Mouse (Mus musculus) lung, embryonic 14.5 days (tissue): ENCODE measurements around the gene Arhgap21. TPM values are rescaled to one million over a fixed set of nuclear protein-coding genes. Genes with fewer than 3 reads are reported as not detected.

ENCODE experiments used
- ATAC-seq: fragments of 200-750 bp; cut with Nextera tagmentation; 2 replicates; pipeline ENCODE4 v1.8.0; 2017; ENCODE audit warnings: mild to moderate bottlenecking, moderate TSS enrichment, moderate library complexity; ENCODE audit not compliant: insufficient read depth
- DNase-seq: peaks from one replicate; pipeline ENCODE4 v3.0.0-alpha.2; 2015
- H3K27ac ChIP-seq: fragments of 300-500 bp; sonication (generic); 2 replicates; pipeline ENCODE4 v1.5.1; 2014; ENCODE audit warnings: low read depth, mild to moderate bottlenecking, moderate library complexity
- H3K27me3 ChIP-seq: fragments of 300-500 bp; sonication (generic); 2 replicates; pipeline ENCODE4 v1.6.1; 2014; ENCODE audit warnings: low read length, control low read depth; ENCODE audit not compliant: insufficient read depth
- H3K36me3 ChIP-seq: fragments of 300-500 bp; sonication (generic); 2 replicates; pipeline ENCODE4 v1.6.1; 2014; ENCODE audit warnings: control low read depth; ENCODE audit not compliant: insufficient read depth
- H3K4me1 ChIP-seq: fragments of 300-500 bp; sonication (generic); 2 replicates; pipeline ENCODE4 v1.6.1; 2014; ENCODE audit warnings: antibody characterized with exemption, control low read depth; ENCODE audit not compliant: insufficient read depth
- H3K4me2 ChIP-seq: fragments of 300-500 bp; sonication (generic); 2 replicates; pipeline ENCODE4 v1.6.1; 2014; ENCODE audit warnings: mild to moderate bottlenecking
- H3K4me3 ChIP-seq: fragments of 300-500 bp; sonication (generic); 2 replicates; pipeline ENCODE4 v1.5.1; 2014; ENCODE audit warnings: low read depth, low read length
- H3K9ac ChIP-seq: fragments of 300-500 bp; sonication (generic); 2 replicates; pipeline ENCODE4 v1.6.1; 2014
- H3K9me3 ChIP-seq: fragments of 300-500 bp; sonication (generic); 2 replicates; pipeline ENCODE4 v1.6.1; 2016; ENCODE audit warnings: low read depth, low read length, control low read depth
- CTCF ChIP-seq: IDR thresholded peaks from 2 replicates; pipeline ENCODE4 v1.5.1; 2016; ENCODE audit warnings: antibody characterized with exemption, low read depth
- WGBS: fragments of 180-500 bp; shearing (Covaris S2); extraction: QIAGEN DNeasy Blood & Tissue Kit; methylation state at CpG from one replicate; pipeline ENCODE4 v1.1.7; 2014; 5-methylcytosine and 5-hydroxymethylcytosine counted together
- polyA plus RNA-seq: library from polyadenylated mRNA; unstranded; fragments of >200 nt; fragmentation: Nextera tagmentation; extraction: Ambion mirVana; gene quantifications from 2 replicates; pipeline ENCODE4 v1.2.1, GENCODE M21; 2014

Arhgap21 gene
- polyA plus RNA-seq, result 22.1 and 23.4 TPM in 2 replicates

DNA sequence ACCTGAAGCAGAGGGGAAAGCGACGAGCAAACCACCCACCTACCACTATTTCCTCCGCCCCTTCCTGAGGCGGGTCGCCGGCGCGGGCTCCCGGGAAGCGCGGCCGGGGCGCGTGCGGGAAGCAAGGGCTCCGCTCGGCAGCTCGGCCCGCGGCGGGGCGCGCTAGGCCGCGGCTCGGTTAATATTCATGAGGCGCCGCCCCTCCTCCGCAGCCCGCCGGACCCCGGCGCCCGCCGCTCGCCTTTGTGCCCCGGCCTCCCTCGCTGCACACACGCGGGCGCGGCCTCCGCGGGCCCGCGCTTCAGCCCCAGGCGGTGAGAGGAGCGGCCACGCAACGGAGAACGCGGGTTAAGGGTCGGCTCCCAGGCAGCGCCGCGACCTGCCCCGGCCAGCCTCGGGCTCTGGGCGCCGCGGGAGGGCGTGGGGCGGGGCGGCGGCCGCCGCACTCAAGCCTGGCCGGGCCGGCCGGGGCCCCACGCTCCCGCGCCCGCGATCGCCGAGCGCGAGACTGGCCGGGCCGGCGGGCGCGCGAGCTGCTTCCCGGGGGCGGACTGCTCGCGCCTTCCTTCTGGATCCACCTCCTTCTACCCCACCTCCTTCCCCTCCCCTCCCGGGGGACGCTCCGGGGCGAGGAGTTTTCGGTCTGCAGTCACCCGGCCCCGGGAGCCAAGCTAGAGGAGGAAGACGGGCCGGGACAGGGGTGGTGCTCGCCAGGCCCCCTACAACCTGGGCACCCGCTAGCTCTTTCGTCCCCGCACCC is at the start of gene Arhgap21:
Arhgap21 (minus strand) TSS at position 441 of the 760 bp plus-strand sequence.
- H3K36me3 ChIP-seq, result no peaks in the 10 kb centered on the region
- DNase-seq, result peak; percentile 83
- under 1% methylated on average over 93 of the region's 102 CpGs for WGBS
- ATAC-seq, result peak; percentile 70
- peaks cover 12% of the 10 kb centered on the region for H3K4me1 ChIP-seq
- H3K4me3 ChIP-seq, result peak within 1 kb of the TSS; percentile 90
- no peaks in the 10 kb centered on the region for H3K27me3 ChIP-seq
- no peak for TF ChIP-seq CTCF
- H3K4me2 ChIP-seq, result peak within 1 kb of the TSS; percentile 93
- peak within 1 kb of the TSS; percentile 98 for H3K9ac ChIP-seq
- H3K27ac ChIP-seq, result peak within 1 kb of the TSS; percentile 98
- H3K9me3 ChIP-seq, result no peaks in the 10 kb centered on the region

DNA sequence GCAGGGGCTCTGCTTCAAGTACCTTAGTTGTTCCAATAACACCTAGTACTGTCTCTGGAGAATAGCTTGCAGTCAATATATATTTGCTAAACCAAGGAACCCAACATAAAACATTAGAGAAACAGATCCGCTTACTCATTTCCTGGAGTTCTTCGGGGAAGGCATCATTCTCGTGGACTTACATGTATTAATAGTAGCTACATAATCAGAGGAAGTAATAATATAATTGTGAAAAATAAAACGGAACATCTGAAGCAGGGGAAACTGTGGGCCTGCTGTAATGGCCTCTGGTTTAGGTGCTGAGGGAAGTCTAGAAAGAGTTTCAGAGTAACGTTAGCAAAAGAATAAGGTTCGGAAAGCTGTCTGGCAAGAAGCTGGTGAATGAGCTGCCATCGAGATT is 47.9 kb upstream of the Arhgap21 start:
- TF ChIP-seq CTCF, result no peak
- ATAC-seq, result no peak
- no peaks in the 10 kb centered on the region for H3K4me1 ChIP-seq
- WGBS, result 66% methylated on average over 7 of the region's 7 CpGs
- H3K9ac ChIP-seq, result no peak overlapping the region
- no peaks in the 10 kb centered on the region for H3K36me3 ChIP-seq
- no peaks in the 10 kb centered on the region for H3K9me3 ChIP-seq
- peak overlapping the region; percentile 36; the same call in 1 of the 2 replicates for H3K27ac ChIP-seq
- no peak for DNase-seq
- H3K4me3 ChIP-seq, result no peak overlapping the region
- H3K4me2 ChIP-seq, result no peak overlapping the region
- H3K27me3 ChIP-seq, result no peaks in the 10 kb centered on the region

DNA sequence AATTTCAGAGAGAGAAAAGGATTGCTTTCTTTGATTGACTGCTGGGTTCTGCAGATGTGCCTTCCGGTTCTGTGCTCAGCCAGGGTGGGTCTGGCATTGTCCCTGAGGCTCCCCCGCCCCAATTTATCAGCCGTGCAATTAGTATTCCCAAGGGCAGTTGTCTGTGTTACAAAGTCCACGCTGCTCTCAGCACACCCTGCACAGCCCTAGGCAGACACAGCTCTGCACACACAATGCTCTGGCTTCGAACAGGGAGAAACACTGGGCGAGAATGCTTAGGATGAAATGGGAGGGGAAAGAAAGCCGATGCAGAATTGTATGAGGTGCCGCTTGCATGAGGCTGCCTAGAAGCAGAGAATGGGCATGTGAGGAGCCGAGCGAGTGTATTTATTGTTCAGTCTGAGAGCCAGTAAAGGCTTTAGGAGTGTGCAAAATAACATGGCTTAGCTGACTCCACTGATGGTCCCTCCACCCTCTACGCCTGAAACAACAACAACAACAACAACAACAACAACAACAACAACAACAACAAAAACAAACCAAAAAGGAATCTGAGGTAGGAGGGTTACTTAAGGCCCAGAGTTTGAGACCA is 42.2 kb upstream of the Arhgap21 start:
- no peaks in the 10 kb centered on the region for H3K36me3 ChIP-seq
- no peak overlapping the region for H3K9ac ChIP-seq
- H3K9me3 ChIP-seq, result no peaks in the 10 kb centered on the region
- no peak overlapping the region for H3K27ac ChIP-seq
- no peak overlapping the region for H3K4me3 ChIP-seq
- DNase-seq (no peak), ATAC-seq (no peak)
- no peaks in the 10 kb centered on the region for H3K27me3 ChIP-seq
- H3K4me2 ChIP-seq, result no peak overlapping the region
- 70% methylated on average over 11 of the region's 11 CpGs for WGBS
- H3K4me1 ChIP-seq, result peaks cover 3% of the 10 kb centered on the region; the same call in 1 of the 2 replicates
- no peak for TF ChIP-seq CTCF

DNA sequence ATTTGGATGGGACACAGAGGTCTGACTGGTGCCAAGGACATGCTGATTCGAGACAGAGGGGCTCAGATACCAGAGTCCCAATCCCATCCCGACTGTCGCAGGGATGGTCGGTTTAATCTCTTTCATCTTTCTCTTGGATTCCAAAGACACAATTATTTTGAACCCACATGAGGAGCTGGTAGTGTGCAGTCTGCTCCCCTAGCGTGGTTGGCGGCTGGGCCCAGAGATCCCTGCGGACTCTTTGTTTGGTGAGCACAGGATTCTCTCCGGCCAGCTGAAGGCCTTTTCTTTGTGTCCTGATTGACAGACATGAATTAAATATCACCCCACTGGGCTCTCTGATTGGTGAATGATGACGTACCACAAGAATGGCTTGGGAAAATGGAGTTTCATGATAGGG is 41.5 kb upstream of the Arhgap21 start:
- H3K9me3 ChIP-seq, result no peaks in the 10 kb centered on the region
- no peaks in the 10 kb centered on the region for H3K27me3 ChIP-seq
- H3K27ac ChIP-seq, result no peak overlapping the region
- no peak overlapping the region for H3K9ac ChIP-seq
- peaks cover 3% of the 10 kb centered on the region; the same call in 1 of the 2 replicates for H3K4me1 ChIP-seq
- H3K4me2 ChIP-seq, result no peak overlapping the region
- 54% methylated on average over 9 of the region's 9 CpGs for WGBS
- TF ChIP-seq CTCF, result no peak
- H3K4me3 ChIP-seq, result no peak overlapping the region
- ATAC-seq (0 out of 2 replicates have a peak, but pooled peaks have one; percentile 15), DNase-seq (no peak)
- no peaks in the 10 kb centered on the region for H3K36me3 ChIP-seq

DNA sequence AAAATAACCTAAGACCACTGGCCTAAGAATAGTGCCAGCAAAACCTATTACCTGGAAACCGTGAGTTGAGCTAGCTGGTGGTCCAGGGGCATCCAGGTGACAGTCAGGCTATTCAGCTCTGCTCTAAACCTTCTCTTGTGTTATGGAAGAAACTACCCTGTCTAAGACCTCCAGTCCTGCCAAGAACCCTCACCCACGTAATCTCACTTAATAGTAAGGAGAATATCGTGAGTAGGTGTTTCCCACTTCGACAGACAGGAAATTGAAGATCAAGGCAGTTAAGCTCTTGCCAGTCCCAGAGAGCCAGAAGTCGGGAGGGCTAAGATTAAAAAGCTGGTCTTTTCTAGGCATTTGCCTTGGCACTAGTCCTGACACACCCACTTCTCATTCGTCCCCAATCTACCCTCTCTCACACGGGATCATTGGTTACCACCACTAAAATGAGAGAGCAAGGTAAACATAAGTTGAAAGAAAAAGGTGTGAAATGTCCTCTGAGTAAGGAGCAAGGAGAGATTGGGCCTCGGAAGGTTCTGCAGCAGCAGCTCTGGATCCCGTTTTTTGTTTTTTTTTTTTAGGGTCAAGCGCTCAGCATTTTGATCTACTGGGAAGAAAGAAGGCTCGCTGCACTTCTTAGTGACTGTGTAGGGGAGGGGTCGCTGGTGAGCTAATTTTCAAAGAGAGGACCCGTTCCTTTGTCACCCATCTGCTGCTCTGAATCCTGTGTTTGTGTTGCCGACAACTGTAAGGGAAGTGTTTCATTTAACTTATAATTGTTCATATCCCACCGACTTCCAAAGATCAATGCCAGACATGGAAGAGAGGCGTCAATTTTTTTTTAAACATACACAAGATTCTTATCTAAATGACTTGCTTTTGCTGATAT is 40.8 kb upstream of the Arhgap21 start:
- ATAC-seq, result no peak
- Histone ChIP-seq H3K9me3 (no peaks in the 10 kb centered on the region), H3K36me3 (no peaks in the 10 kb centered on the region), H3K4me2 (no peak overlapping the region), H3K9ac (no peak overlapping the region), H3K27me3 (no peaks in the 10 kb centered on the region), H3K27ac (no peak overlapping the region), H3K4me1 (peaks cover 3% of the 10 kb centered on the region; the same call in 1 of the 2 replicates), H3K4me3 (no peak overlapping the region)
- peak; percentile 53 for DNase-seq
- TF ChIP-seq CTCF, result no peak; the same call in 1 of the 2 replicates
- WGBS, result 28% methylated on average over 16 of the region's 16 CpGs

DNA sequence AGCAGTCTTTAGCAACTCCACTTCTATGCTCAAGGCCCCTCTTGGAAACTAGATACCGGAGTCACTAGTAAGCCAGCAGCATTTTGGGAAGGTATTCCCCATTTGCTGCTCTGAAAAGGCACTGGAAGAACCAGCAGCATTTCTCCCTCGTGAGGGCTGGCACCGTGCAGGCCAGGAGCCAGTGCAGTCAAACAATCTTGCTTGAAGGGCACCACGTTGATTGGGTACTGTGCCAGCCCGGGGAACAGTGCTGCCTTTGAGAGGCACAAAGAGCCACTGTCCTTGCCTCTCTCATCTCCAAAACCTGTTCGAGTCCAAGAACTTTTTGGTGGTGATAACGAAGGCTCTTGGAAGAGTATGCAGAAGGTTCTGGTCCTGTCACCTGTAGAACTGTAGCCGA is 33.9 kb upstream of the Arhgap21 start:
- 74% methylated on average over 8 of the region's 8 CpGs for WGBS
- TF ChIP-seq CTCF, result no peak

DNA sequence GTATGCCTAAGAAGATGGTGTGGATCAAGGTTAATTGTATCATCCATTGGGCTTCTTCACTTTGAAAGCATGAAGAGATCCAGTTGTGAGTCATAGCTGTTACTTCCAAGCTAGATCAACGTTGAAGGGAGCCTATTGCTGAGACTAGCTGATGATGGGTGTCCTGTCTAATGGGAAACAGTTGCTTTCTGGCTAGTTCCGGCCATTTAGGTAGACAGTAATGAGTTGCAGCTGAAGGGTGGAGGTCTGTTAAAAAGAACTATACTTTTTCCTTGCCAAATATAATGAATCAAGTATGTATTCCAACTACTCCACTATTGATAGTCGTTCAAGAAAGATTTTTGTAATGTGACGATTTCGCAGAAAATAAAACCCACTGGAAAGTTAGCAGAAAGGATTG is 32.5 kb upstream of the Arhgap21 start:
- Histone ChIP-seq H3K9me3 (no peaks in the 10 kb centered on the region), H3K27ac (no peak overlapping the region), H3K4me2 (no peak overlapping the region), H3K36me3 (no peaks in the 10 kb centered on the region), H3K4me1 (no peaks in the 10 kb centered on the region), H3K9ac (no peak overlapping the region), H3K4me3 (no peak overlapping the region), H3K27me3 (no peaks in the 10 kb centered on the region)
- 58% methylated on average over 5 of the region's 5 CpGs for WGBS
- ATAC-seq (no peak), DNase-seq (no peak)
- TF ChIP-seq CTCF, result no peak

More for the DNA sequence above, 33.9 kb upstream of the Arhgap21 start:
- Histone ChIP-seq H3K36me3 (no peaks in the 10 kb centered on the region), H3K4me2 (no peak overlapping the region), H3K27ac (no peak overlapping the region), H3K4me1 (no peaks in the 10 kb centered on the region), H3K9me3 (no peaks in the 10 kb centered on the region), H3K4me3 (no peak overlapping the region), H3K27me3 (no peaks in the 10 kb centered on the region), H3K9ac (no peak overlapping the region)
- no peak for ATAC-seq
- DNase-seq, result no peak
